Mouse (Mus musculus): ENCODE results near the gene Fbxo45. TPM values are rescaled to one million over a fixed set of nuclear protein-coding genes. Genes with fewer than 3 reads are reported as not detected.

Gene Fbxo45
- polyA plus RNA-seq, 1 experiment = 6.8 TPM

- no peak for DNase-seq (ENCODE audit: low read depth)
Observed at GRCm38 (mm10) chr16:32202681-32203080, 44.3 kb downstream of the Fbxo45 start.

GRCm38 (mm10) chr16:32201004-32201325, 46.0 kb downstream of the Fbxo45 start:
- DNase-seq (ENCODE audit: low read depth) = no peak

- DNase-seq (ENCODE audit: low read depth) = no peak
Observed at GRCm38 (mm10) chr16:32200256-32201003, 46.5 kb downstream of the Fbxo45 start.

- no peak for DNase-seq (ENCODE audit: low read depth)
Observed at GRCm38 (mm10) chr16:32190011-32190441, 56.9 kb downstream of the Fbxo45 start.

GRCm38 (mm10) chr16:32189109-32189508, 57.8 kb downstream of the Fbxo45 start:
- no peak for DNase-seq (ENCODE audit: low read depth)

- no peak for DNase-seq (ENCODE audit: low read depth)
Observed at GRCm38 (mm10) chr16:32186056-32186455, 60.9 kb downstream of the Fbxo45 start.

Other genes with a start within 250 kb of the Fbxo45 start
- gene Senp5, start 243.9 kb downstream of the Fbxo45 start, polyA plus RNA-seq (2012; rRNA removed) = 8.4 and 8.6 TPM in 2 replicates
- gene Pak2, start 167.8 kb downstream of the Fbxo45 start, polyA plus RNA-seq (2012; rRNA removed) = 18.0 and 26.2 TPM in 2 replicates
- 32.4 and 36.9 TPM in 2 replicates for gene Pigx, start 147.4 kb downstream of the Fbxo45 start, polyA plus RNA-seq (2012; rRNA removed)
- 7.9 and 8.5 TPM in 2 replicates for gene Cep19, start 147.4 kb downstream of the Fbxo45 start, polyA plus RNA-seq (2012; rRNA removed)
- gene Nrros, start 81.6 kb downstream of the Fbxo45 start, polyA plus RNA-seq (2012; rRNA removed) = 20.7 and 28.9 TPM in 2 replicates
- not detected in 2 replicates for gene Bex6, start 67.3 kb downstream of the Fbxo45 start, polyA plus RNA-seq (2012; rRNA removed)
- 9.1 and 9.5 TPM in 2 replicates for gene Wdr53, start 69 bp upstream of the Fbxo45 start, polyA plus RNA-seq (2012; rRNA removed)
- gene Smco1, start 24.3 kb upstream of the Fbxo45 start, polyA plus RNA-seq (2012; rRNA removed) = not detected in 2 replicates
- 7.6 and 12.0 TPM in 2 replicates for gene Rnf168, start 30.3 kb upstream of the Fbxo45 start, polyA plus RNA-seq (2012; rRNA removed)
- gene Ubxn7, start 85.1 kb upstream of the Fbxo45 start, polyA plus RNA-seq (2012; rRNA removed) = 10.9 and 22.6 TPM in 2 replicates
- gene Tm4sf19, start 153.3 kb upstream of the Fbxo45 start, polyA plus RNA-seq (2012; rRNA removed) = 0.27 and 0.60 TPM in 2 replicates
- 9.8 and 10.8 TPM in 2 replicates for gene Tctex1d2, start 172.5 kb upstream of the Fbxo45 start, polyA plus RNA-seq (2012; rRNA removed)
- gene Pcyt1a, start 183.8 kb upstream of the Fbxo45 start, polyA plus RNA-seq (2012; rRNA removed) = 27.9 and 33.0 TPM in 2 replicates
- 0.04 TPM in 1 of 2 replicates, not detected in the other for gene Slc51a, start 240.7 kb upstream of the Fbxo45 start, polyA plus RNA-seq (2012; rRNA removed)
- 0.25 and 0.30 TPM in 2 replicates for gene Zdhhc19, start 249.1 kb upstream of the Fbxo45 start, polyA plus RNA-seq (2012; rRNA removed)